Mouse (Mus musculus) hindbrain, embryonic 15.5 days (tissue): ENCODE measurements at regions not wholly inside any gene's neighbourhood (a gene's known extent, or its start where the extent isn't known, plus 50 kb on each side); places are given as distances from the start of the nearest gene placed in this dataset.

Experiments
- ATAC-seq: fragments of 200-750 bp; cut with Nextera tagmentation; 2 replicates; pipeline ENCODE4 v1.8.0; 2017; ENCODE audit warnings: low read depth, moderate number of reproducible peaks, moderate TSS enrichment; ENCODE audit not compliant: low FRiP score
- H3K27ac ChIP-seq: fragments of 300-500 bp; sonication (generic); replicated peaks from 2 replicates; pipeline ENCODE4 v1.5.1; 2015; ENCODE audit warnings: mild to moderate bottlenecking, inconsistent platforms
- H3K27me3 ChIP-seq: fragments of 300-500 bp; sonication (generic); 2 replicates; pipeline ENCODE4 v1.6.1; 2015; ENCODE audit warnings: control low read depth, inconsistent platforms
- H3K36me3 ChIP-seq: fragments of 300-500 bp; sonication (generic); 2 replicates; pipeline ENCODE4 v1.6.1; 2015; ENCODE audit warnings: control low read depth, inconsistent platforms
- H3K4me1 ChIP-seq: fragments of 300-500 bp; sonication (generic); replicated peaks from 2 replicates; pipeline ENCODE4 v1.6.1; 2015; ENCODE audit warnings: control low read depth, inconsistent platforms
- H3K4me2 ChIP-seq: fragments of 300-500 bp; sonication (generic); 2 replicates; pipeline ENCODE4 v1.6.1; 2015; ENCODE audit warnings: moderate library complexity, mild to moderate bottlenecking, inconsistent platforms
- H3K4me3 ChIP-seq: fragments of 300-500 bp; sonication (generic); 2 replicates; pipeline ENCODE4 v1.5.1; 2015; ENCODE audit warnings: mild to moderate bottlenecking, inconsistent platforms
- H3K9ac ChIP-seq: fragments of 300-500 bp; sonication (generic); 2 replicates; pipeline ENCODE4 v1.6.1; 2015; ENCODE audit warnings: inconsistent platforms
- H3K9me3 ChIP-seq: fragments of 300-500 bp; sonication (generic); 2 replicates; pipeline ENCODE4 v1.6.1; 2016; ENCODE audit warnings: control low read depth, inconsistent platforms
- WGBS: fragments of 180-500 bp; shearing (Covaris S2); methylation state at CpG from one replicate; pipeline ENCODE4 v1.1.7; 2015; 5-methylcytosine and 5-hydroxymethylcytosine counted together

DNA sequence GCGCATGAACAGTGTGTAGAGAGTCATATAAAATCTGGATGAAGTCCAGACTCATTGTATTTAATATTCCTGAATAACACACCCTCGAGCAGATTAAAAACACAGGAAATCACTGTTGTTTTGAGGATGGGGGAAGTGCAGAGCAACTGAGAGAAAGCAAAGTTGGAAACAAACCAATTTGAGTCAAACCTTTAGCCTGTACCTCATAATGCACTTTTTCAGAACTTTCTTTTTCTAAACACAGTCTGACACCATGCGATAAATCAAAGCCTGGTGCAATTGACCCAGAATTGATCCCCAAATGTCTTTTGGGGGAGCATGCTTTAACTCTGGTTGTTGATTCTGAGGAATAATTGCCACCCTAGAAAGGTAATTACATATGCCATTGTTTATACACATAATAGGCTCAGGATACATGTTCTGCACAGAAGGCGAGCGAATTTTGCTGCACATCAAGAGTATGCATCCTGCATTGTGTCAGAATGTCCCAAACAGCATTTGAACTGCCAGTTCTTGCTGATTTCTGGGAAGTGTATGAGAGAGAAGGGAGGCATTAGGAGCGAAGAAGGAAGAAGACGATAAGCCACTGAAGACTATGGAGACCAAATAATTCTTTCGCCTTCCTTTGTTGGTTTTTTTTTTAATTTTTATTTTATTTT is 245.3 kb upstream of the Nr2f1 start:
- no peak overlapping the region for H3K27ac ChIP-seq
- 59% methylated on average over 8 of the region's 8 CpGs for WGBS

DNA sequence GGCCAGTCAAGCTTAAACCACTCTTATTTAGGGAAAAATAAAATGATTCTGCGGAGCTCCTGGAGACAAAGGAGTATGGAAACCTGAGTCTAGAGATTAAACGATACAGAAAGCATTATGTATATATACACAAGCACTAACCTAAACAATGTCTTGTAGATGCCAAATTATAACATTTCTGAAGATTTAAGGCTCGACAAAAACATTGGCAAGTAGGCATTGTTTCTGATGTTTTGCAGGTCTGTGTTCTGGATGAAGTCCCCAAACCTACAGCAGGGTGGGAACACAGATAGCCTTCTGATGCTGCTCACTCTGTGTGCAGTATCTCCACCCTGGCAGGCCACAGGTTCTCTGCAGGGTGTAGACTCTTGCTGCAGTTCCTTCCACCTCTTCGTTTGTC is 228.9 kb upstream of the Nr2f1 start:
- no peak for ATAC-seq
- Histone ChIP-seq H3K27me3 (no peaks in the 10 kb centered on the region), H3K4me1 (peaks cover 26% of the 10 kb centered on the region), H3K4me2 (peak overlapping the region; percentile 64), H3K4me3 (no peak overlapping the region), H3K9me3 (no peaks in the 10 kb centered on the region), H3K9ac (no peak overlapping the region), H3K27ac (peak overlapping the region; percentile 70; the same call in 1 of the 2 replicates), H3K36me3 (no peaks in the 10 kb centered on the region)
- 43% methylated on average over 4 of the region's 4 CpGs for WGBS

More for the DNA sequence above, 245.3 kb upstream of the Nr2f1 start:
- Histone ChIP-seq H3K27me3 (no peaks in the 10 kb centered on the region), H3K4me3 (no peak overlapping the region), H3K9me3 (no peaks in the 10 kb centered on the region), H3K9ac (no peak overlapping the region), H3K4me1 (peaks cover 12% of the 10 kb centered on the region), H3K36me3 (no peaks in the 10 kb centered on the region), H3K4me2 (no peak overlapping the region)
- no peak for ATAC-seq

DNA sequence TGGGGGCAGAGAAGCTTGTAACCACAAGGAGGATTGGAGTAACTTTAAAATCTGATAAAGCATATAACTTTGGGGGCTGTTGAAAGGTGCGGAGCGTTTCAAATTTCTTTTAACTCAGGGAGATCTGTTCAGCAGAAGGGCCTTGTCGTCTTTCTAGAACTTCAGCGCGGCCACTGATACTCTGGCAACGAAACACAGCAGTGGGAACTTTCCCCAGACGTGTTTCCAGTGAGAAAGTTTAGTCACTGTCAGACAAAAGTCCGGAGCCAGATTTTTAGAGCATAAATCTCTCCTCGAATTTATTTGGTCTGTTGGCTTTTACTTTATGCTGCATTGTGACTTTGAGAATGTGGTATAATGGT is 228.5 kb upstream of the Nr2f1 start:
- peak; percentile 4; the same call in 1 of the 2 replicates for ATAC-seq
- Histone ChIP-seq H3K4me1 (peaks cover 26% of the 10 kb centered on the region), H3K27ac (peak overlapping the region; percentile 70), H3K9me3 (no peaks in the 10 kb centered on the region), H3K36me3 (no peaks in the 10 kb centered on the region), H3K4me2 (peak overlapping the region; percentile 64), H3K27me3 (no peaks in the 10 kb centered on the region), H3K4me3 (peak overlapping the region; percentile 29), H3K9ac (no peak overlapping the region)
- 4% methylated on average over 9 of the region's 9 CpGs for WGBS

DNA sequence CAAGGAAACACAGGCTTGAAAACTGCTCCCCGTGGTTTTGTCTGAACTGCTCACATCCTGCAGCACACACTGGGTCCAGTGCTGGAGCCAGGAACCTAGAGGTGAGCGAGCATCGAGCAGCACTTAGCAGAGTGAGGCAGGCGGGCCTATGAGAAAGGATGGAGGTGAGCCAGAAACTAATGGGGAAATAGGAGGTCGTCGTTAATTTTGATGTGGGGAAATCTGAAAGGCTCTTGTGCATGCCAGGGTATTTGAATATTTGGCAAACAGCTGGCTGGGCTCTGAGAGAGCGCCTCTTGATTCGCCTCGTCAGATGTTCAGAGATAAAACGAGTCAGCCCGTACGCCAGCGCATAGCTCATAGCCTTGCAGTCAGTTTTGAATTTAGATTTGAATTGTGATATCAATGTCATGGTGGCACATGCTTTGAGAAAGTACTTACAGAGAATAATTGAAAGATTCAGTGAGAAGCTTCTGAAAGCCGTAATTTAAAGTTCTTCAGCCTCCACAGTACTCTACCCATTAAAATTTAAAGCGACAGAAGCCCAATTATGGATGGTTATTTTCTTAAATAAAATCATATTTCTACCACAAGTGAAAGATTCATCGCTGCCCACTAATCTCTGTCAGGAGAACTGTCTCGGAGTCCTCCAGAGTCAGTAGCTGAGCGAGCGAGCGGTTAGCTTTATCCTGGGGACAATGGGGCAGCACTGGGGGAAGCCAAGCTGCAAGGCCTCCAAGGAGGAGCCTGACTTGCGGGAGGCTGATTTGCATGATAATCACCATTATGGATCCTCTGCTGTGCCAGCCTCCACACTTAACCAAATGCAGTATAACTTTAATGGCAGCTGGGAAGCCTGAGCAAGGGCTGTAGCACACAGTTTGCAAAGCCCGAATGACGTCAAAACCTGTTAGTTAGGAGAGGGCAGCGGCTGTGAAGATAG is 227.9 kb upstream of the Nr2f1 start:
- H3K27ac ChIP-seq: peak overlapping the region; percentile 70
- H3K27me3 ChIP-seq: no peaks in the 10 kb centered on the region
- H3K9ac ChIP-seq: 0 out of 2 replicates have a peak overlapping the region, but pooled peaks have one; percentile 1
- H3K4me2 ChIP-seq: peak overlapping the region; percentile 64
- WGBS: 4% methylated on average over 24 of the region's 24 CpGs
- no peaks in the 10 kb centered on the region for H3K9me3 ChIP-seq
- H3K4me3 ChIP-seq: peak overlapping the region; percentile 29
- peaks cover 26% of the 10 kb centered on the region for H3K4me1 ChIP-seq
- peak; percentile 87 for ATAC-seq
- H3K36me3 ChIP-seq: no peaks in the 10 kb centered on the region

DNA sequence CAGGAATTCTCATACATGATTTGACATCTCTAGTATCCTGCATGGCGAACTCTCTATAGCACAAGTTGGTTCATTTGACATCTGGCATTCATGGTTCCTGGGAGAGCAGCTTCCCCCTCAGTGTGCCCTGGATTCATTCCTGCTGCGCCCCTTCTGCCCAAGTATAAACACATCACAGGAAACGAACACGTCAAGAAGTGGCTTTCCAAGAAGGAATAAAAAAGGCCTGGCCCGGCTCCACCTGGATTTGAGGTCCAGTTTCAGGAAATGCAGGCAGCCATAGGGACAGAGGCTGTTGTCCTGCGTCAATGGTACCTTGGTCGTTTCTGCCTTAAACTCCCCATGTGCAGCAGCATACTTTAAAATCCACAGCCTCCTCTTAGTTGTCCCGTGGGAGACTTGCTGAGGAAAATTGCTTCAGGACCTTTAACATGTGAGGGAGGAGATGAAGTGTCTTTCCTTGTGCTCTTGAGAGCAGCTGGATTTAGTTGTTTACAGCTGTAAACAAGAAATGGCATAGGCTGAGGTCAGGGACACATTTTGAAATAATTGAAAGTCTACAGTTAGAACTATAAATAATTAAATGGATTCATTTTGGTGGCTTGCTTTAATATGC is 226.9 kb upstream of the Nr2f1 start:
- Histone ChIP-seq H3K4me2 (peak overlapping the region; percentile 64; the same call in 1 of the 2 replicates), H3K9me3 (no peaks in the 10 kb centered on the region), H3K4me1 (peaks cover 26% of the 10 kb centered on the region), H3K27ac (0 out of 2 replicates have a peak overlapping the region, but pooled peaks have one; percentile 70), H3K27me3 (no peaks in the 10 kb centered on the region), H3K4me3 (no peak overlapping the region), H3K36me3 (no peaks in the 10 kb centered on the region), H3K9ac (no peak overlapping the region)
- no peak for ATAC-seq
- WGBS: 27% methylated on average over 8 of the region's 8 CpGs

DNA sequence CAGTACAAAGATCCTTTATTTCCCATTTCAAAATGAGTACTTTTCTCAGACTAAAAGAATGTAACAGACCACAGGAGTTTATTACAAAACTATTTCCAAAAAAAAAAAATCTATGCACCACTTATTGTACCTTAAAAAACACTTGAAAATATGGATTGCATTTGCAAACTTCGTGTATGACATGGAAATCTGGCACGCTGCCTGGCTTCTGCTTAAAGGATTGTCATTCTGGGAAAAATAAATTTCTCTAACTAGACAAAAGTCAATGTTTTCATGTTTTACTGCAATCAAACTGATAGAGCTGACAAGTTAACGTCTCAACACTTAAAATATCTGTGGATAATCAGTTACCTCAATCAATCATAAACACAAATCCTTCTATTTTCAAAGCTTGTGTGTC is 205.5 kb upstream of the Nr2f1 start:
- 62% methylated on average over 3 of the region's 3 CpGs for WGBS
- H3K4me3 ChIP-seq: no peak overlapping the region
- H3K9me3 ChIP-seq: no peaks in the 10 kb centered on the region
- no peak overlapping the region for H3K4me2 ChIP-seq
- H3K27me3 ChIP-seq: no peaks in the 10 kb centered on the region
- no peak overlapping the region for H3K9ac ChIP-seq
- no peak for ATAC-seq
- no peaks in the 10 kb centered on the region for H3K4me1 ChIP-seq
- no peak overlapping the region for H3K27ac ChIP-seq
- H3K36me3 ChIP-seq: no peaks in the 10 kb centered on the region

DNA sequence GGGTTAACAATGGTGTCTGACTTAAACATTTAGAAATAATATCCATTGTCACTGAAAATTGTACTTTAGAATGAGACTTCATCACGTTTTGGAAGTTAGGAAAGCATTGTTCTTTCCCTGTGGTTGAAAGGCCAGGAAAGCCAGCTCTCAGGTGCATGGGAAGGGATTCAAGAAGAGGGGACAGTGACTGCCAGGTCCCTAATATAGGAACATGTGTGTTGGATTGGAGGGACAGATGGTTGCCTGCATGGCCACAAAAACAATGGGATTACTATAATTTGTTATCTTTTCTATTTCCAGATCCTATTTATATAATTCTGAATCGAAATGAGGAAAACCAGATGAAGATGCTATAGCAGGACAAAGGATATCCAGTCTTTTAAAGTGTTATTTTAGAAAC is 184.2 kb upstream of the Nr2f1 start:
- 73% methylated on average over 2 of the region's 2 CpGs for WGBS
- H3K4me1 ChIP-seq: no peaks in the 10 kb centered on the region
- no peaks in the 10 kb centered on the region for H3K9me3 ChIP-seq
- H3K4me3 ChIP-seq: no peak overlapping the region
- no peak for ATAC-seq
- no peaks in the 10 kb centered on the region for H3K27me3 ChIP-seq
- H3K36me3 ChIP-seq: no peaks in the 10 kb centered on the region
- H3K4me2 ChIP-seq: no peak overlapping the region
- H3K27ac ChIP-seq: no peak overlapping the region
- no peak overlapping the region for H3K9ac ChIP-seq

DNA sequence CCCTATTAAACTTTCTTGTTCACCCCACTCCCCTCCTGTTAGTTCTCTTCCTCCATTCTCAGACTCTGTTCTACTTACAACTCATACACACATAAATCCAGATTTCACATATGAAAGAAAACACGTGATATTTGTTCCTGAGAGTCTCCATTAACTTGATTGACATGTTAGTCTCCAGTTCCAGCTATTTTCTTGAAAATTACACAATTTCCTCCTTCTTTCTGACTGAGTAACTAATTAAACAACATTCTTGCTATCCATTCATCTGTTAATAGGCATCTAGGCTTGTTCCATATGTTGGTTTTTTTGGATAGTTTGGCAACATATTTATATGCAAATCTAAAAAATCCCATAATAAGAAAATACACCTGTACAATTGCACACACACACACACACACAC is 161.7 kb upstream of the Nr2f1 start:
- Histone ChIP-seq H3K9ac (no peak overlapping the region), H3K36me3 (no peaks in the 10 kb centered on the region), H3K4me2 (no peak overlapping the region), H3K27ac (no peak overlapping the region), H3K4me1 (no peaks in the 10 kb centered on the region), H3K4me3 (no peak overlapping the region), H3K9me3 (no peaks in the 10 kb centered on the region), H3K27me3 (no peaks in the 10 kb centered on the region)
- 74% methylated on average over 1 of the region's 1 CpGs for WGBS
- no peak for ATAC-seq

DNA sequence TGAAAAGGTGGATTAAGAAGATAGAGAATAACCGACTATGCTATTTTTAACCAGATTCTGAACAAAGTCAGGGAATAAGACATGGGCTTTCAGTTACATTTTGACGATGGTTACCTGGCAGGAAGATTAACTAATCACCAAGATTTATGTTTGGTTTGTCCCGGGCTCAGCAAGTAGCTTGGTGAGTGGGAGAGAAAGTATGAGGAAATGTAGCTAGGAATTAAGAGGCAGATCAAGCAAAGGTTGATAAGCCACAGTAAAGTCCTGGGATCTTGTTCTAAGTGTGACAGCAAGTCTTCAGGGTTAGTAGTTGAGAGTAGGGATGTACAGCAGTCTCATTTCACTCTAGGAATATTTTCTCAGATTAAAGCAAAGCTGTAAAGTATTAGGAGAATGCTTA is 149.3 kb upstream of the Nr2f1 start:
- H3K36me3 ChIP-seq: no peaks in the 10 kb centered on the region
- WGBS: 72% methylated on average over 3 of the region's 3 CpGs
- ATAC-seq: no peak

DNA sequence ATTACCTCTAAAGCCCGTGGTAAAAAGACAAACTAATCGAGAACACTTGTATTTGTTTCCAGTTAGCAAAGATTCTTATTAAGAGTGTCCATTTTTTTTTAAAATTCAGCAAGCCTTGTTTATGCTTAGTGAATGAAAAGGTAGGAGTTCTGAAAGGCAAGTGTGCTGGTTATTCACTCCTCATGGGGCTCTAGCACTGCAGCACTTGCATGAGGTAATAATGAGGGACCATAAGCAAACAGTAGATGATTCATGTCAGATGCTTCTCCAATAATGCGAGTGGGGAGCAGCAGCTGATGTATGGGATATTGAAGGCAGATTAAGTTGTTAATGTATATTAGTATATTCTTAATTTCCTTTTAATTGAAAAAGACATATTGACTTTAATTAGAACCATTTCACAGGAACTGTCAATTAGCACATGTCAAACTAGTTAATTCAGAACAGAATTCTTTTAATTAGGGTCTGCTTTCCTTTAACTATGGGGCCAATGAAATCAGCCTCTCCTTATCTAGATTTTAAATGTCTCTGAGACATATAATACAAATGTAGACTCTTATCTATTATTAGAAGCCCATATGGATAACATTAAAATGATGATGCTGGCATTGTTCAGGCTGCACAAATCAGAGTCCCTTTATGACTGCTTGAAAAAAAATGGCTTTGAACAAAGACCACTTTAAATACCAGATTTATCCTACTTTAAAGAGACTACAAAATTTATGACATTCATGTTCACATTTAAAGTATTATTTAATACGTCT is 125.1 kb upstream of the Nr2f1 start:
- no peaks in the 10 kb centered on the region for H3K36me3 ChIP-seq
- no peak overlapping the region for H3K9ac ChIP-seq
- ATAC-seq: 0 out of 2 replicates have a peak, but pooled peaks have one; percentile 34
- no peaks in the 10 kb centered on the region for H3K27me3 ChIP-seq
- no peaks in the 10 kb centered on the region for H3K9me3 ChIP-seq
- H3K4me1 ChIP-seq: no peaks in the 10 kb centered on the region
- H3K27ac ChIP-seq: no peak overlapping the region
- H3K4me2 ChIP-seq: no peak overlapping the region
- H3K4me3 ChIP-seq: no peak overlapping the region
- 73% methylated on average over 4 of the region's 4 CpGs for WGBS

More for the DNA sequence above, 149.3 kb upstream of the Nr2f1 start:
- Histone ChIP-seq H3K9me3 (no peaks in the 10 kb centered on the region), H3K27ac (no peak overlapping the region), H3K27me3 (no peaks in the 10 kb centered on the region), H3K4me3 (no peak overlapping the region), H3K9ac (no peak overlapping the region), H3K4me1 (no peaks in the 10 kb centered on the region), H3K4me2 (no peak overlapping the region)

DNA sequence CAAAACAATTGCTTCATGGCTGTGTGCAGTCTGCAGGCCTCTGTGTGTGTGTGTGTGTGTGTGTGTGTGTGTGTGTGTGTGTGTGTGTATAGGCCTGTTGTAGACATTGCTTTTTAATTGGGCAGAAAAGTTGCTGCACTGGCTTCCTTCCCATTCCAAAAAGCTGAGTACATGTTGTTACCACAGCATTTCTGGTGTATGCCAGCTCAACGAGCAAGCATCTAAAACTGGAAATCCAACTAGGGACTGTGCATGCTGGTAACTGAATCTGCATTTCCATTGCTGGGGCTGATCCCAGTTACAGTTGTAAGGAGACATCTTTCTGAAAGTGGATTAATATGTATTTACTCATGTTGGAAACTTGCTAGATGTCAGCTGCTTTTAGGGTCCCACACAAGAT is 123.6 kb upstream of the Nr2f1 start:
- Histone ChIP-seq H3K9ac (no peak overlapping the region), H3K27ac (no peak overlapping the region), H3K4me2 (no peak overlapping the region), H3K4me1 (no peaks in the 10 kb centered on the region), H3K9me3 (peaks cover 5% of the 10 kb centered on the region; the same call in 1 of the 2 replicates), H3K27me3 (no peaks in the 10 kb centered on the region), H3K4me3 (no peak overlapping the region), H3K36me3 (no peaks in the 10 kb centered on the region)
- no peak for ATAC-seq
- 88% methylated on average over 1 of the region's 1 CpGs for WGBS
